Mouse (Mus musculus) NIH3T3 (cell line): ENCODE results near the gene Yod1.

Experiments
- DNase-seq: peaks from one replicate; pipeline ENCODE4 v3.0.0-alpha.2; 2012; ENCODE audit warnings: low read depth

Gene Yod1

GRCm38 (mm10) chr1:130732706-130733658 is 15.9 kb downstream of the Yod1 start:
- DNase-seq = no peak

GRCm38 (mm10) chr1:130733671-130734070 is 16.5 kb downstream of the Yod1 start:
- DNase-seq = no peak

- peak; percentile 60 for DNase-seq
These were observed 17.3 kb downstream of the Yod1 start for GRCm38 (mm10) chr1:130734452-130734851.

- DNase-seq = no peak
These were observed 17.7 kb downstream of the Yod1 start for GRCm38 (mm10) chr1:130734852-130735251.

GRCm38 (mm10) chr1:130737411-130737881 is 20.3 kb downstream of the Yod1 start:
- no peak for DNase-seq

DNA sequence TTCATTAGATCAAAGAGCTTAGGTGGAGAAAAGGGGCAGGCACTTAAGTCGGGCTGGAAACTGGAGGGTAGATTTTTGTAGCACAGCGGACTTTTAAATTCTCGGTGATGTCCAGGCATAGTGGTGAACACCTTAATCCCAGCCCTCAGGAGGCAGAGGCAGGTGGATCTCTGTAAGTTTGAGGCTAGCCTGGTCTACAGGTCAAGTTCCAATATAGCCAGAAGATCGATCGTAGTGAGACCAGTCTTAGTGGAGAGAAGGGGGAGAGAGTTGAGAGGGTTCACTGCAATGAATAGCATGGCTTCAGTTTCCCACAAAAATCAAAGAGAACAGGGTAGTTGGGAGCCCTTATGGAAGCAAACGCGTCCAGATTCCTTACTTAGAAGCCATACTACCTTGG is 20.8 kb downstream of the Yod1 start:
- no peak for DNase-seq

DNA sequence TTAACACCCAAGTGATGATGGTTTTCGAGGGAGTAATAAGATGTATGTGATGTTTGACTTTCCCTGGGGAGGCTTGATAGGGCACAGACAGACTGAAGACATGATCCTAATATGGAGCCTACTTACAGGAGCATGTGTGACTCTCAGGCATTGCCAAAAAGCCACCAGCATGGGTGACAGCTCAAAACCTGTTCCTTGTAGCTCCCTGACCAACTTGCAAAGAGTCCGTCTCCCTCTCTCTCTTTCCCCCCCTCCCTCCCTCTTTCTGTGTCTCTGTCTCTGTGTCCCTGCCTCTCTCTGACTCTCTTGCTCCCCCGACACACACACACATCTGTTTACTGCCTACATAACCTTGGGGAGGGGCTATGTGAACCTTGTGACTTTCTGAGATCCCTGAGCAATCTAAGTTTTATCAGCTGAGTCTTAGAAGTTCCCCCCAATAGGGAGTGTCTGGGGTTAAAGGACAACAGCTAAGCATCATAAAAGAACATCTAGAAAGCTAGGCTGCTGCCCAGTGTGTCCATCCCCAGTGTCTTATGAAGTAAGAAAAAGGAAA is 21.5 kb downstream of the Yod1 start:
- DNase-seq = no peak

DNA sequence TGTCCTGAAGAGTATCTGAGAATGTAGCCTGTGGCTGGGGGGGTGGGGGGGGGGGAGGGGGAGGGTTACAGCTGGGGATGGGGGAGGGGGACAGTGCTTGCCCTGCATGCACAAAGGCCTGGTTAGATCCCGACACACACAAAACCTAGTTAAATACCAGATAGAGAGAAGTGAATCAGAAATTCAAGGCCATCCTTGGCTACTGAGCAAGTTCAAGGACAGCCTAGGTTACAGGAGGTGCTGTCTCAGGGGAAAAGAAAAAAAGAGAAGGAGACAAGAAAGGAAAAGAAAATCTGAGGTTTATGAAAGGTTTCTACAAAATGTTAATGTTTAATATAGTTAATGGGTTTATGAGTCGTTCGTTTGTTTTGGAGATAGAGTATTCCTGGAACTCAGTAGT is 22.5 kb downstream of the Yod1 start:
- no peak for DNase-seq

GRCm38 (mm10) chr1:130740227-130740648 is 23.1 kb downstream of the Yod1 start:
- DNase-seq = peak; percentile 37

DNA sequence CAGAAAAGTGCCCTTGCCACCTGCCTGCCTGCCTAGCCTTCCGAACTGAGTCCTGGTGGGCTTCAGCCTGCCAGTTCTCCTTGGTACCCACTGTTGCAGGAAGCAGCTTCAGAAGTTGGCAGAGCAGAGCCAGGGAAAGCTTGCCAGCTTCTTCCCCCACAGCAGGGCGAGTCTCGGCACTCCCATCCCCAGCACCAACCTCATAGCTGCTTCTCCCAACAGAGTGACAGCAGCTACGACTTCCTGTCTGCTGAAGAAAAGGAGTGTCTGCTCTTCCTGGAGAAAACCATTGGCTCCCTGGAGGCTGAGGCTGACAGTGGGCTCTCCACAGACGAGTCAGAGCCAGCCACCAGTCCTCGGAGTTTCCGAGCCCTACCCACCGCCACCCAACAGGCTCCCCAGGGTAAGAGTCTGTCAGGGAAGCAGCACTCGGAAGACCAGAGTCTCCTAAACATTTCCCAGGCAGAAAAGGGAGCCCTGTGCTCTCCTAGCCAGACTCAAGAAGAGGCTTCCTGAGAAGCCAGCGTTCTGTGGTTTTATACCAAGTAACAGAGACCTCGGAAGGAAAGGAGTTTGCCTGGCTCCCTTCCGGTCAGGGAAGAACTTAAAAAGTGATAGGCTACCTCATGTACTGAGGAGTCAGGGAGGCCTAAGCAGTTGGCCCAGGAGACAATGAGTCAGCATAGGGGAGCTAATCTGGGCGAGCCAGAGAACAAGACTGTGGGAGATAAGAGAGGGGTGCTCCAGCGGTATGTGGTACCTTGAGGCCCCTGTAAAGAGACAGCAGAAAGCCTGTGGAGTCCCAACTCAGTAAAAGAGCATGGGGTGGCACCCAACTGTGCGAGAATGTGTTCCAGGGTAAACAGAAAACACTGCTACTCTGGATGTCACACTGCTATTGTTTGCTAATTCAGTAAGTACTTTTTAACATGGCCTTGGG is 23.9 kb downstream of the Yod1 start:
- peak; percentile 43 for DNase-seq

- no peak for DNase-seq
These were observed 25.1 kb downstream of the Yod1 start for GRCm38 (mm10) chr1:130742201-130742600.

DNA sequence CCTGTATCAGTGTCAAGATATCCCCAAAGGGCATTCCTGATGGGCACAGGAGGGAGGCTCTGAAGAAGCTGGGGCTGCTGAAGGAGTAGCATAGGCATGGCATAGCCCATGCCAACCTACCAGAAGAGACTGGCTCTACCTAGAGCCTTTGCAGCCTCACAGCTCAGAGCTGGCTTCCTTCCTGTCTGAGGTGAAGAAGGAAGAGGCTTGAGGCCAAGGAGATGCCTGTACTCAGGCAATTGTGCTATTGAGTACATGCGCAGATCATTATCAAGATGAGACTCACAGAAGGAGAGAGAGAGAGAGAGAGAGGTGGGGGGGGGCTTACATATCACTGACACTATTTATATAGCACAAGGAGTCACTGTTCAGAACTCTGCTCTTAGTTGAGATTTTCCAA is 26.6 kb downstream of the Yod1 start:
- DNase-seq = no peak

GRCm38 (mm10) chr1:130744217-130744616 is 27.1 kb downstream of the Yod1 start:
- no peak for DNase-seq

DNA sequence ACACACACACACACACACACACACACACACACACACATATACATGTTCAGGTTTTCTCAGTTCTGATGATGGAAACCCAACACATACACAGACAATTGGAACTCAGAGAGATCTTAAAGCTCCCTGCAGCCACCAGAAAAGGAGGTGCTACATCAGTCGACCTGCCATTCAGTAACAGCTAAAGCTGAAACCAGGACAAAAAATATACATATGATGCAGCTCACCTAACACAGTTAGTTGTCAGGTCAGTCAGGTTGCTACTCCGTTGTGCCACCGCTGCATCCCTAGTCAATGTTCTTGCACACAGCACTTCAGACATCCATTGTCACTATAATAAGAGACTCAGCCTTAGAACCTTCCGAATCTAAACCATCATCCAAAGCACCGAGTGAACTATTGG is 27.8 kb downstream of the Yod1 start:
- no peak for DNase-seq

DNA sequence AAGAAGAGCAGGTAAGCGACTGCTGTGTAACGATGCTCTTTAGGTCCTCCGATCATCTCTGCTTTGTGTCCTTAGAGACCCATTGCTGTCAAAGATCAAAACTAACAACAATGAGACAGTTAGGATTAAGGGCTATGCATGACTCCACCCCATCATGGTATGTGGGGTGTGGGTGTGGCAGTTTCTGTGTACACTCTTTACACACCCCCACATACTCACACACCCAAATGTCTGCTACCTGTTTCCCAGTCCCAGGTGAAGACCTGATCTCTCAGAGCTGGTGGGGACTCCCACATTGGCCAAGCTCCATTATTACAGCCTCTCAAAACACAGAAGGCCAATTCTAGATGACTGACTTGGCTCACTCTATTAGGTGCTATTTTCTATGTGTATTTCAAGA is 28.5 kb downstream of the Yod1 start:
- DNase-seq = no peak

DNA sequence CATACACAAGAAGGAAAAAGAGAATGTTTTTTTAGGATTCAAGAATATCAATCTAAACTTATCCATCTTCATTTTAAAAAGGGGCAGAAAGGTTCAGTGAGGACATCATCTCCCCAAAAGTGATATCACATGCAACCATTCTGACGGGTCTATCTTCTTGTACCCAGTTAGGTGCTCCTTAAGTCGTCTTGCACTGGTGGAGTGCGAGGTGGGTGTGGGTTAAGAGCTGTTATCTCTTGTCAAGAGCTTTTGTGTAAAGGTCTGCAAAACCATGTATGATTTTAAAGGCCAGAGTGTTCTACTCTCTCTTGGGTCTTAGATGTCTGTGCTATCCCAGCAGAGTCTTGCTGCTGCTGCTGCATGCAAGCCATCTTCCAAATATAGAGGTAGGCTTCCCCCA is 29.7 kb downstream of the Yod1 start:
- DNase-seq = no peak

DNA sequence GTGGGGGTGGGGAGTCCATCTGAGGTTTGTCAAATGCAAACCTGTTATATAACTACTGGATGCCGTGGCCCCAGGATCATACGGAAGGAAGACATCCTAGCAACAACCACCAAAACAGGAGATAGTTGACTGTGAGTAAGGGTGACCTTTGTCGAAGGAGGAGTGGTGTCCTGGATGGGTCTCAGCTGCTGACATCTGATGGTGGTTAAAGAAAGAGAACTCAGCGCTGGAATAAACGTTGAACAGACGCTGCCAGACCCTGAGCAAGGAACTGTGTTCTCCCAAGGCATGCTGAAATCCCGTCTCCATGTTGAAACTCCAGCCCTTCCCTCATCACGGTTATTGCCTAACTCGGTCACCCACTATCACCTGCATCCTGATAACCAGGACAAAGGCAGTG is 42.6 kb downstream of the Yod1 start:
- DNase-seq = no peak

GRCm38 (mm10) chr1:130761597-130761996 is 44.5 kb downstream of the Yod1 start:
- no peak for DNase-seq

DNA sequence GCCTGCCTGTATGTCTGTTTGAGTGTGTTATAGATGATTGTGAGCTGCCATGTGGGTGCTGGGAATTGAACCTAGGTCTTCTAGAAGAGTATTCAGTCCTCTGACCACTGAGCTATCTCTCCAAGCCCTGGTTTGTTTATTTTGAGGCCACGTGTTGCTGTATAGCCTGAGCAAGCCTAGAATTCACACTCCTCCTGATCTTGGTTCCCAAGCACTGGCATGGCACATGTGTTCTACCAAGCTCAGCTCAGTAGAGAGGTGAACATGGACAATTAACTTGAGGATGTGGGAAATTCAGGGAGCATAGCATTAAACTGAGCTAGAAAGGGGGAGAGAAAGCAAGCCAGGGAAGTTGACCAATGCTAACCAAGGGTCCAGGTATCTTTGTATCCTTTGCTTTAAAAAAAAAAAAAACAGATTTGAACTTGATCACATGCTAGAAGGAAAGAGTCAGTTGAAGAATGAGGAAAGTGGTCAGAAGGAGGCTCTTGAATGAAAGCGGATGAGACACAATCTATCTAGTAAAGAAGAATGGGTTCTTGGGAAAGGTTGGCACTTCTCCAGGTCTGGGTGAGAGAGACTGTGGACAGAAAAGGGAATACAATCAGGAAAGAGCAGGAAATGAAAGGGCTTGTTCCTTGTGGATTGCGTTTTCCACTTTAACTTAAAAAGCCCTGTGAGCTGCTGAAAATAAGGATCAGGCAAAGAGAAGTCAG is 45.1 kb downstream of the Yod1 start:
- DNase-seq = peak; percentile 17

DNA sequence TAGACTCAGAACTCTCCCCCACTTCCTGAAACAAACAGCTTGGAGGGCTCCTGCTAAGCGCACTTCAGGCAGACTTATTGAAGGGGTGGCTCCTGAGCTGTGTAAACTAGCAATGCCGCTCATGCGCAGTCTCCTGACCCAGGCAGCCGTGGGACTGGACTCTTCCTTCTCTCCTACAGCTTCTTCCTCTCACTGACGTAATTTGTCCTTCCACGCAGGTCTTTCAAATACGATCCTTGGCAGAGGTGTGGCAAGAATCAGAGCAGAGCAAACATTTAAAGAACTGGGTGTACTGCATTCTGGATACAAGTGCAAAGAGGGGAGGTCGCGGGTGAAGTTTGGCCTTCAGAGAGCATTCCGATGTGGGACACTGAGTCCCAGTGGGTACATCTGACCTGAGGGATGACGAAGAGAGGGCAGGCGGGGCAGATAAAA is 46.9 kb downstream of the Yod1 start:
- no peak for DNase-seq

DNA sequence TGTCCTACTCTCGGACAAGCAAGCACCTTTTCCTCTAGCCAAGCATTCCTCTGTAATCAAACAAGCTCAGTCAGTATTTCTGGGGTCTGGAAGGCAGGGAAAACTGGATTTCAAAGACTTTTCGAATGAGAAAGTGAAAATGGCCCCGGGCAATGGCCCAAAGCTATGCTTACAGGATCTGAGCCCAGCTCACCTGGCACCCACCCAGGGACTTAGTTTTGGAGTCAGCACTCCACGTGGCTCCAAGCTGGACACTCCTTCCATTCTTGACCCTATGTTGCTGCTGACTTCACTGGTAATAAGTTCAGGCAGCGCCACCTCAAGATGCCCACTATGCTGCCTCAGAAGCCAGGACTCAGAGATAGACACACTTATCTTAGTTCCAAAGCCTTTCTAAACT is 49.9 kb downstream of the Yod1 start:
- DNase-seq = peak; percentile 68

- DNase-seq = no peak
These were observed 52.8 kb downstream of the Yod1 start for GRCm38 (mm10) chr1:130769925-130770324.
